In genomic region chr14:122104881-122105280, GRCm38 (mm10) we compare ENCODE assay signal across 8 mouse cellular contexts. TPM values are rescaled to one million over a fixed set of nuclear protein-coding genes. Genes with fewer than 3 reads are reported as not detected.
DNase-seq lines count a peak whose midpoint lies in the region; ATAC-seq and TF ChIP-seq lines count a peak whose summit lies in the region.

No protein-coding gene starts in this region.

- peak overlapping the region; percentile 50 for H3K4me3 ChIP-seq in embryonic facial prominence, embryonic 13.5 days
- peak overlapping the region; percentile 51 for H3K4me3 ChIP-seq in kidney, adult 2 months (ENCODE audit: insufficient read depth, low read depth, low read length)
- H3K4me3 ChIP-seq in limb, embryonic 12.5 days (replicated peaks) = peak overlapping the region; percentile 47
- H3K4me3 ChIP-seq in midbrain, embryonic 15.5 days = peak overlapping the region; percentile 46
- peak overlapping the region; percentile 54 for H3K4me3 ChIP-seq in spleen, adult 2 months (ENCODE audit: extremely low read depth, insufficient read depth, insufficient read length)

- TF ChIP-seq CTCF in kidney, adult 2 months (conservative IDR thresholded peaks at IDR 0.05; ENCODE audit: insufficient read depth, insufficient read length, low read depth, low read length) = no peak
- no peak for TF ChIP-seq CTCF in spleen, adult 2 months (IDR thresholded peaks at IDR 0.05; ENCODE audit: extremely low read depth, insufficient read depth, insufficient read length, insufficient replicate concordance)

- peak; percentile 86 for TF ChIP-seq POLR2A in kidney, adult 2 months (IDR thresholded peaks at IDR 0.05; ENCODE audit: low read depth, low read length)
- TF ChIP-seq POLR2A in spleen, adult 2 months (IDR thresholded peaks at IDR 0.05; ENCODE audit: low read depth, low read length) = peak; percentile 73

- no peaks in the 10 kb centered on the region for H3K27me3 ChIP-seq in embryonic facial prominence, embryonic 13.5 days
- no peaks in the 10 kb centered on the region for H3K27me3 ChIP-seq in kidney, adult 2 months (replicated peaks; ENCODE audit: control insufficient read depth, insufficient read depth, low read length)
- no peaks in the 10 kb centered on the region for H3K27me3 ChIP-seq in limb, embryonic 12.5 days
- no peaks in the 10 kb centered on the region for H3K27me3 ChIP-seq in midbrain, embryonic 15.5 days (replicated peaks)
- no peaks in the 10 kb centered on the region; the same call in 1 of the 2 replicates for H3K27me3 ChIP-seq in spleen, adult 2 months (ENCODE audit: control insufficient read depth, insufficient read depth, low read length)

- H3K9ac ChIP-seq in embryonic facial prominence, embryonic 13.5 days = peak overlapping the region; percentile 79
- peak overlapping the region; percentile 66 for H3K9ac ChIP-seq in limb, embryonic 12.5 days (replicated peaks)
- peak overlapping the region; percentile 46 for H3K9ac ChIP-seq in midbrain, embryonic 15.5 days

- ATAC-seq in embryonic facial prominence, embryonic 13.5 days (ENCODE audit: insufficient number of reproducible peaks, insufficient read depth, low FRiP score, low TSS enrichment, low read depth) = peak; percentile 97
- ATAC-seq in limb, embryonic 12.5 days (ENCODE audit: insufficient number of reproducible peaks, insufficient read depth, low FRiP score, low TSS enrichment, low read depth) = peak; percentile 94
- ATAC-seq in midbrain, embryonic 15.5 days (replicated peaks) = peak; percentile 94

- peaks cover 29% of the 10 kb centered on the region for H3K4me1 ChIP-seq in embryonic facial prominence, embryonic 13.5 days
- peaks cover 9% of the 10 kb centered on the region; the same call in 1 of the 2 replicates for H3K4me1 ChIP-seq in kidney, adult 2 months (ENCODE audit: control insufficient read depth, insufficient read depth, low read length)
- peaks cover 19% of the 10 kb centered on the region for H3K4me1 ChIP-seq in limb, embryonic 12.5 days (replicated peaks)
- peaks cover 39% of the 10 kb centered on the region for H3K4me1 ChIP-seq in midbrain, embryonic 15.5 days
- H3K4me1 ChIP-seq in spleen, adult 2 months (ENCODE audit: control insufficient read depth, insufficient read depth, insufficient read length) = peaks cover 7% of the 10 kb centered on the region

- 0% methylated on average over 24 of the region's 24 CpGs for WGBS in embryonic facial prominence, embryonic 13.5 days
- WGBS in kidney, adult 2 months = 1% methylated on average over 24 of the region's 24 CpGs
- 2% methylated on average over 24 of the region's 24 CpGs for WGBS in limb, embryonic 12.5 days
- WGBS in midbrain, embryonic 15.5 days = under 1% methylated on average over 24 of the region's 24 CpGs
- WGBS in spleen, adult 2 months = 3% methylated on average over 24 of the region's 24 CpGs

- H3K4me2 ChIP-seq in embryonic facial prominence, embryonic 13.5 days = peak overlapping the region; percentile 81
- peak overlapping the region; percentile 80 for H3K4me2 ChIP-seq in limb, embryonic 12.5 days
- H3K4me2 ChIP-seq in midbrain, embryonic 15.5 days = peak overlapping the region; percentile 69

- H3K27ac ChIP-seq in embryonic facial prominence, embryonic 13.5 days = peak overlapping the region; percentile 97
- peak overlapping the region; percentile 77 for H3K27ac ChIP-seq in kidney, adult 2 months (ENCODE audit: insufficient read depth, low read depth, low read length)
- H3K27ac ChIP-seq in limb, embryonic 12.5 days = peak overlapping the region; percentile 96
- H3K27ac ChIP-seq in midbrain, embryonic 15.5 days = peak overlapping the region; percentile 83
- H3K27ac ChIP-seq in spleen, adult 2 months (ENCODE audit: insufficient read depth, low read length) = peak overlapping the region; percentile 82

- no peaks in the 10 kb centered on the region for H3K9me3 ChIP-seq in embryonic facial prominence, embryonic 13.5 days
- H3K9me3 ChIP-seq in limb, embryonic 12.5 days = no peaks in the 10 kb centered on the region
- no peaks in the 10 kb centered on the region for H3K9me3 ChIP-seq in midbrain, embryonic 15.5 days

- no peaks in the 10 kb centered on the region for H3K36me3 ChIP-seq in embryonic facial prominence, embryonic 13.5 days
- H3K36me3 ChIP-seq in kidney, adult 2 months (ENCODE audit: control insufficient read depth, insufficient read depth, low read length) = no peaks in the 10 kb centered on the region
- no peaks in the 10 kb centered on the region for H3K36me3 ChIP-seq in limb, embryonic 12.5 days
- no peaks in the 10 kb centered on the region for H3K36me3 ChIP-seq in midbrain, embryonic 15.5 days (replicated peaks)
- H3K36me3 ChIP-seq in spleen, adult 2 months (ENCODE audit: control insufficient read depth, insufficient read depth, low read length) = no peaks in the 10 kb centered on the region

- peak; percentile 89 for DNase-seq in 3134 (ENCODE audit: extremely low read depth, insufficient read length, low spot score)
- DNase-seq in adrenal gland, postnatal 36 days = peak; percentile 97 to 98
- peak; percentile 94 to 97 for DNase-seq in heart, adult 18-20 months
- DNase-seq in kidney, adult 2 months = peak; percentile 98
- DNase-seq in spleen, adult 2 months (ENCODE audit: low read depth in 1 of 2, low spot score in 2 of 2) = peak; percentile 87 to 95

RNA-seq across cellular contexts. Expression of gene Tm9sf2, which starts 2.0 kb away (rescaled TPM):
- total RNA-seq in adrenal gland, postnatal 36 days (2021) = 100 to 1,000 TPM; 149 to 177 TPM
- 148 and 160 TPM in 2 replicates for polyA plus RNA-seq in embryonic facial prominence, embryonic 13.5 days (2015; fragmentation: Nextera tagmentation; extraction: Ambion mirVana)
- total RNA-seq in heart, adult 18-20 months (2021) = 100 to 1,000 TPM; 130 to 139 TPM
- 136 and 197 TPM in 2 replicates for polyA plus RNA-seq in kidney, adult 2 months (2012; rRNA removed)
- polyA plus RNA-seq in limb, embryonic 12.5 days (2016; fragmentation: Nextera tagmentation; extraction: Ambion mirVana) = 124 and 132 TPM in 2 replicates
- 102 and 106 TPM in 2 replicates for polyA plus RNA-seq in midbrain, embryonic 15.5 days (2015; fragmentation: Nextera tagmentation; extraction: Ambion mirVana)
- polyA plus RNA-seq in spleen, adult 2 months (2012; rRNA removed) = 80.8 and 211 TPM in 2 replicates

Comparison
In these comparisons a context has a peak if more than half of its experiments do, and no peak if none do; other contexts are left out.
1. Peak in every context shown above with its lines: DNase-seq, ATAC-seq, H3K4me3 ChIP-seq and H3K27ac ChIP-seq.